Comparison of ENCODE assay signal across 10 mouse cellular contexts in genomic region chr3:127294079-127294478, GRCm38 (mm10).
A peak's percentile ranks its signal among the peaks of the same experiment; 100 is the strongest.
DNase-seq lines count a peak whose midpoint lies in the region; ATAC-seq lines count a peak whose summit lies in the region.
"Had no signal": no experiment of that assay in that cellular context is flagged by ENCODE, and none has a peak within 500 bp of the region (broad histone marks: within the 10 kb centered on the region; RNA-seq: fewer than 3 reads in every experiment).

No protein-coding gene starts in this region.

- H3K27ac ChIP-seq in hindbrain, embryonic 10.5 days: peak overlapping the region; percentile 87
- H3K27ac ChIP-seq in midbrain, embryonic 16.5 days (ENCODE audit: low read length): peak overlapping the region; percentile 76
- H3K27ac ChIP-seq: liver, embryonic 12.5 days had no signal

- H3K27me3 ChIP-seq in hindbrain, embryonic 10.5 days (ENCODE audit: insufficient read depth, poor library complexity, severe bottlenecking): no peaks in the 10 kb centered on the region
- H3K27me3 ChIP-seq in midbrain, embryonic 16.5 days (ENCODE audit: control insufficient read depth, insufficient read depth, low read depth, low read length): no peaks in the 10 kb centered on the region
- H3K27me3 ChIP-seq: liver, embryonic 12.5 days had no signal

- no peak overlapping the region for H3K4me3 ChIP-seq in hindbrain, embryonic 10.5 days
- H3K4me3 ChIP-seq in midbrain, embryonic 16.5 days (ENCODE audit: low read depth, low read length): no peak overlapping the region
- H3K4me3 ChIP-seq: liver, embryonic 12.5 days had no signal

- H3K9ac ChIP-seq in midbrain, embryonic 16.5 days (ENCODE audit: low read depth, low read length): peak overlapping the region; percentile 41; the same call in 1 of the 2 replicates
- H3K9ac ChIP-seq: liver, embryonic 12.5 days had no signal

- peak; percentile 18 for DNase-seq in cerebellum, adult 9-10 months
- DNase-seq in embryo, embryonic 10.5 days (ENCODE audit: low spot score): peak; percentile 69
- peak; percentile 73 for DNase-seq in hindbrain, embryonic 10.5 days (ENCODE audit: low spot score)
- DNase-seq in adrenal gland, postnatal 14 days: no peak
- no peak for DNase-seq in urinary bladder, postnatal 10 days (ENCODE audit: low spot score)
- DNase-seq in layer of hippocampus, adult 9-11 months: no peak
- DNase-seq in urinary bladder, adult 18-20 months (ENCODE audit: low spot score in 2 of 2): no peak
- DNase-seq: thymus, postnatal 25 days had no signal

- peaks cover 29% of the 10 kb centered on the region for H3K4me1 ChIP-seq in hindbrain, embryonic 10.5 days (replicated peaks)
- peaks cover 38% of the 10 kb centered on the region for H3K4me1 ChIP-seq in midbrain, embryonic 16.5 days (ENCODE audit: control insufficient read depth, insufficient read depth, low read length)
- H3K4me1 ChIP-seq: liver, embryonic 12.5 days had no signal

- WGBS in hindbrain, embryonic 10.5 days: 47% methylated on average over 14 of the region's 14 CpGs
- 14% methylated on average over 14 of the region's 14 CpGs for WGBS in midbrain, embryonic 16.5 days

- ATAC-seq in midbrain, embryonic 16.5 days: peak; percentile 62; the same call in 1 of the 2 replicates
- ATAC-seq: liver, embryonic 12.5 days had no signal

- H3K9me3 ChIP-seq in hindbrain, embryonic 10.5 days: no peaks in the 10 kb centered on the region
- H3K9me3 ChIP-seq in midbrain, embryonic 16.5 days (replicated peaks; ENCODE audit: control insufficient read depth, low read length, poor library complexity, severe bottlenecking): no peaks in the 10 kb centered on the region
- H3K9me3 ChIP-seq: liver, embryonic 12.5 days had no signal

- H3K4me2 ChIP-seq in midbrain, embryonic 16.5 days (ENCODE audit: low read length): peak overlapping the region; percentile 36
- H3K4me2 ChIP-seq: liver, embryonic 12.5 days had no signal

- H3K36me3 ChIP-seq in hindbrain, embryonic 10.5 days: no peaks in the 10 kb centered on the region
- H3K36me3 ChIP-seq in midbrain, embryonic 16.5 days (ENCODE audit: control insufficient read depth, insufficient read depth, low read length): no peaks in the 10 kb centered on the region
- H3K36me3 ChIP-seq: liver, embryonic 12.5 days had no signal

Comparison
In these comparisons a context has a peak if more than half of its experiments do, and no peak if none do; other contexts are left out.
1. DNase-seq: peak in cerebellum, adult 9-10 months (single experiment), embryo, embryonic 10.5 days (single experiment) and hindbrain, embryonic 10.5 days (single experiment); none in adrenal gland, postnatal 14 days (single experiment), urinary bladder, postnatal 10 days (single experiment), layer of hippocampus, adult 9-11 months (single experiment) and urinary bladder, adult 18-20 months (0 of 2).